Mouse (Mus musculus): Measurements from ENCODE around the gene Zfp182.

Zfp182 gene

DNA sequence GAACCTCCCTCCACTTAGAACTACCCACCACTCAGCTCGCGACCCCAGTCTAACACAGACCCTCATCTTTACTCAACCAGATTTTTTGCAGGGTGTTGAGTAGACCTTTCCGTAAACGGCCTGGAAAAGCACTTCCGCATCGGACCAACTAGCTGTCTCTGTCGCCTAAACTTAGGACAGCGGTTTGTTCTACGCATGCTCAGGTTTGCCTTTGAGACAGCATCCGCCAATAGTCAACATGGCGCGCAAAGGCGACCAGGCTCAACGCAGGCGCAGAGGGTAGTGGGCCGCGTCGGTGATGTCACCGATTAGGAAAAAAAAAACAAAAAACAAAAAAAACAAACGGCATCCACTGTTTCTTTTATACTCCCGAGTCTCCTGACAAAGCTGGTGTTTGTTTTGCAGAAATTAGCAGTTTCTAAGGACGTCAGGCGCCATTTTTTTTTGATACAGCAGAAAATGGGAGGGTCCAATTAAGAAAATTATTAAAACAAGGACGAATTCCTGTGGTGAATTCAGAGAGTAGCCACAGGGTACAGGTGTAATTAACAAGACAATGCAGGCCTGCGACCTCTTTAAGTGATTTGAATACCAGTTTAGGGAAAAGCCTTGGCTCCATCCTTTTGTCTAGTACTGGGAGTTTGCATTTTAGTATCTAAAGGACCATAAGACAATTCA is at the start of gene Zfp182:
TSS of gene Zfp182 (minus strand) at position 451 of the 678 bp plus-strand sequence.
- peak; percentile 81 to 89 for DNase-seq

- DNase-seq = no peak
These were observed 27.7 kb upstream of the Zfp182 start for GRCm38 (mm10) chrX:21089867-21090239.

DNA sequence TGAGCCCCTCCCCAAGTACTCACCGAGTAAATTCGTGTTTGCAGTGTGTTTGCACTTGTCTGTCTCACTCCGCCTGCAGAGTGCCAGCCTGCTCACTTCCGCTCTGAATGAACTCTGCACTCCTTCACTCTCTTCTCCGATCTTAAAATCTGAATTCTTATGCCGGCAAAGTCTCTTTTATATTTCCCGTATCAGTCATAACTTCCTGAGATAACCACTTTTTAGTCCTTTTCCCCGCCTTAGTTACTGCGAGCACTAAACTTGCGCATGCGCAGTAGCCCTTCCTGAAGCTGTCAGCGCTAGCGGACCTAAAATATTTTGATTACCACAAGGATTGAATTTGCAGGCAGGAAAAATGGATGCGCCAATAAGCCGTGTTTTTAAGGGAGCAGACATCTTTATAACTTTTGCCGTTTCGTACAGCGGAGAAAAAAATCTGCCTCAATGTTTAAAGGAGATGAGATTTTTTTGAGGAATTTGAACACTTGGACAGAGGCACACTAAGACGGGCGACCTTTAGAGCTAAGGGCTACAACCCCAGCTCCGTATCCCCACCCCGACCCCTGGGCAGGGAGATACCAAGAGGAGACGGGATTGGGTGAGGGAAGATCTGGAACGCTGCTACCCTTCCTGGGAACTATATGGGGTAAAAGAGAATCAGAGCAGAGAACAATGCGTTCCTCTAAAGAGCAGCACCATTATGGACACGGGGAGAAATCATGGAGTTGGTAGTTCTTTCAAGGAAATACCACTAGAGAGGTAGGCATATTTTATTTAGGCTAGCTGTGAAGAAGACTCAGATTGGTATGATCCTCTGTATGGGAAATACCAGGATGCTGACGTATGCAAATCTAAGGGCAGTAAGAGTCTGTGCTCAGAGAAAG is 27.1 kb upstream of the Zfp182 start, which contains the start of gene Zfp300:
TSS of gene Zfp300 (minus strand) at position 545 of the 884 bp plus-strand sequence.
- peak; percentile 78 for DNase-seq

DNA sequence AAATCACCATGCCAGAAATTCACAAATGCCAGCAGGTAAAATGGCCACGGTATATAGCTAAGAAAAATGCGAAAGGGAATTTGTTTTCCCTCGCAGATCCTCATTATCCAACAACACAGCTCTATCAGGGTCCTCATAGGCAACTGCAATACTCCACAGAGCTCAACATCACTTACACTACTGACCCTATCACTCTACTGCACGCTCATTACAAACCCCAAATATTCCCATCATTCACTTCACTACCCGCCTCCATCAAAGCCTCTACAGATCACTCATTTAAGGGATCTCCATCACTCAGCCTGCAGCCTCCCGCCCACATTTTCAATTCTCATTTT is 26.5 kb upstream of the Zfp182 start:
- no peak for DNase-seq

- no peak for DNase-seq
These were observed 6.0 kb upstream of the Zfp182 start, which contains the start of gene Spaca5 for GRCm38 (mm10) chrX:21068106-21068505. Spaca5 (plus strand) TSS chrX:21068406.

DNA sequence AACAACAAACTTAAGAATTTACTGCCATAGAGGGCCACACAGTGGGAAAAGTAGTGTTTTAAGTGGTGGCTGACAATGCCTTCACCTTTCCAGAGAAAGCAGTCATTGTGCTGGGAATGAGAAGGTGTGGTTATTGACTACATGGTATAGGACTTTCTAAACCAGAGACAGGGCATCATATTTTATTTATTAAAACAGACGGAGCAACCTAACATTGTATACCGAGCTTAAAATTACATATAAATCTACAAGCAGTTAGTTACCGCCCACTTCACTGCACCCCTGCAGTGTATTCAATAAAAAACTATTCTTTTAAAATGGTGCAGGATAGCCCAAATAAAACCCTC is 401 bp upstream of the Zfp182 start:
- DNase-seq = no peak

DNA sequence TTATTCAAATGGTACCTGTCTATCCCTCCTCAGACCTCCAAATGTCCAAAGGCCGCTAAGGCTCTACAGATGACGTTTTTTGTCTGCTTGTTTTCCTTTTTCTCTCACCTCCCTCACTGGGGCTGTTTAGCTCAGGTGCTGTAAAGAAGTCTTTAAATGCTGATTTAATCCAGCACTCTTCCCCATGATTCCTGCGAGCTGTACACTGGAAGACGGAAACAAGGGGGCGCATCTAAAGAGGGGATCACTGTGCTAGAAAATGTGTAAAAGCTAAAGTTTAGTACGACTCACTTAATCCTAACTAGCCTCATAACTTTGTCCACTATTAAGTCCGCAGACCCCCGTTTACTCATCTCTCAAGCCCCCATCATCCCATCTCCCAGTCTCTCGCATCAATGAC is 656 bp downstream of the Zfp182 start:
- DNase-seq = no peak

- no peak for DNase-seq
These were observed 81.2 kb downstream of the Zfp182 start for GRCm38 (mm10) chrX:20980901-20981300.

Measured in cerebellum, postnatal 10 days (tissue).